Mouse (Mus musculus): ENCODE measurements around the gene Decr2.

Decr2 gene

DNA sequence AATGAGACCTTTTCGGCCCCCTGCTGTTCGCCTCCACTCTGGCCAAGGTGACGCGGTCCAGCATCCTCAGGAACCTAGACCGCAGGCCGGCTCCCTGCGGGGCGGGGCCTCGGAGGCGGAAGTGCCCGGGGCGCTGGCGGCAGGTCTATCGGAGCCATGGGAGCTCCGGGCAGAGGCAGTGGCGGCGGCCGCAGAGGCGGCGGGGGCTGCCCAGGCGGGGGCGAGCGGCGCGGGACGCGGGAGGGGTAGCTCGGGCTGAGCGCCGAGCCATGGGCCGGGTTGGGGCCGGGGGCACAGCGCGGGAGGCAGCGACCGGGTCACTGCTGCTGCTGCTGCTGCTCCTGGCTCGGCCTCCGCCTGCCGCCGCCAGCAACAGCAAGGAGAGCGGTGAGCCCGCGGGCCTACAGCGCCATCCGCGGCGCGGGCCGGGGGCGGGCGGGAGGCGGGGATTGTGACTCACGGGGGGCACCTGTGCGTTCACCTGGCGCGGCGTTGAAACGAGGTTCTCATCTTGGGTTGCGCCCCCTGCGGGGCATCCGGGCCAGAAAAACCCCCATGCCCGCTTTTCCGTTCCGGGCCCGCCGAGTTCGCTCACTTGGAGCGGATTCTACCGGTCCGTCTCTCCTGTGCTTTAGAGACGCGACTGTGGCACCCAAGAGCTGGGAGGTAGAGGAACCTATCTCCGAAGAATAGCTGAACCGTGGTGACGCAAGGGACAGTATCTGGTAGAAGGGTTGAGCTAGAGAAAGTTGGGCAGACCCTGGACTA lies 23.2 kb upstream of the Decr2 start, which contains the start of gene Tmem8:
Gene Tmem8 (plus strand): TSS at position 119 of the 768 bp plus-strand sequence.
- DNase-seq (ENCODE audit: low read depth, low spot score): peak; percentile 62

DNA sequence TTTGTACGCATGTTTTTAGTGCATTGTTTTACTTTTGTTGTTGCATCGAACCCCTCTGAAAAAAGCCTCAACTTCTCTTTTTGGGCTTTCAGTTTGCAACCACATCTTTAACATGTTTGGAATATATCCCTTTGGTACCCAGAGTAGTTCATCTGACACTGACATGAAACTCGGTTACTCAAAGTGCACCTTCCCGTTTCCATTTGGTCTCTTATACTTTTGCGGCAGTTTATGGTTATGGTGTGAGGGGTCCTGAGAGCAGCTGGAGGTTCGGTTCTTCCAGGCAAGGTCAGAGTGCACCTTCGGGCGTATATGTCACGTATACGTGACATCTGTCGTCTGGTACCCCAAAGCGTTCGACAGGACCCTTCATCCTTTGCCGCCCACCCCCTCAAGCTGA lies 22.6 kb upstream of the Decr2 start:
- no peak for DNase-seq (ENCODE audit: low read depth, low spot score)

DNA sequence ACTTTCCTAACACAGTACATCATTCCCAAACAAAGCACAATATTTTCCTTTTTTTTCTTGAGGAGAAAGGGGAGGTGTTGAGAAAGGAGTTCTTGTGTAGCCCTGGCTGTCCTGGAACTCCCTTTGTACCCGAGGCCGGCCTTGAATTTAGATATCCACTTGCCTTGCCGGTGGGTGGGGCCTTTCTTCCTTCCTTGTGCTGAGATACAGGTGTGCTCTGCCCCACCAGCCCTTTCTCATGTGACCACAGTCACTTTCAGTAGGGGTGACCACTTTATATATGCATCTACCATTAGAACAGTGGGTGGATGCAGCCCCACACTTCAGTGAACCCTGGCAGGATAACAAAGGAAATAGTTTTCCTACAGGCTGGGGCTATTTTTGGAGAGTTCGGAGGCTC lies 21.6 kb upstream of the Decr2 start:
- no peak for DNase-seq (ENCODE audit: low read depth, low spot score)

DNA sequence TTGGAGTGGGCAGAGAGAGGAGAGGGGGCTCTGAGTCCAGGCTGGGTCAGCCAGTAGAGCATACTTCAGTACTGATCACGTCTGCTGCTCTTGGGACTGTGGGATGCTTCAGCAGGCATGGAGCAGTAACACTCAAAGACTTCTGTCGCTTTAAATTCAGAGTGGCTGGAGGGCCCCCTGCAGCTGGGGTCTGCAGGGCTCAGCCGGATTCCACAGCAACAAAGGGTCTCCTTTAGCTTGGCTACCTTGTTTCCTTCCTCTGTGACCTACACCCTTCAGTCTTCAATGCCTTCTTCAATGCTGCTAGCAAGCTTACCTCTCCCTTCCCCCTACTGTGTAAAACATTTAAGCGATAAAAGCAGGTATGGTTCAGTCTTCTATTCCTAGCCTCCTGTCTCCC lies 20.9 kb upstream of the Decr2 start:
- no peak for DNase-seq (ENCODE audit: low read depth, low spot score)

DNA sequence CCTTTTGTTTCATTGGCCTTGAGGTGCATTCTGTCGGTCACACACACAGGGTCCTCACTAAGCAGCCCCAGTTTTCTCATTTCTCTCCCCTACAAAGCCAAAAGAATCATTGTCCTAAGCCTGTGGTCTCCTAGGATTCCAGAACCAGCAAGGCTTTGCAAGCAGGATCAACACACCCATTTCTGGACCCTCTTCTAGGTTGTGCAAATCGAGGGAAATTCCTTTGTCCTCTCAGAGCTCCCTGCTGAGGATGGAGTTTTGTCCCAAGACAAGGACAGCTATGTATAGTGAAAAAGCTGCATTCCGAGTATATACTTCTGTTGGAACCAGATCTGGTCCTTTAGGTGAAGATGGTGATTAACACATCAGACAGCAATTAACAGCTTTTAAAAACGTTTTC lies 20.0 kb upstream of the Decr2 start:
- no peak for DNase-seq (ENCODE audit: low read depth, low spot score)

DNA sequence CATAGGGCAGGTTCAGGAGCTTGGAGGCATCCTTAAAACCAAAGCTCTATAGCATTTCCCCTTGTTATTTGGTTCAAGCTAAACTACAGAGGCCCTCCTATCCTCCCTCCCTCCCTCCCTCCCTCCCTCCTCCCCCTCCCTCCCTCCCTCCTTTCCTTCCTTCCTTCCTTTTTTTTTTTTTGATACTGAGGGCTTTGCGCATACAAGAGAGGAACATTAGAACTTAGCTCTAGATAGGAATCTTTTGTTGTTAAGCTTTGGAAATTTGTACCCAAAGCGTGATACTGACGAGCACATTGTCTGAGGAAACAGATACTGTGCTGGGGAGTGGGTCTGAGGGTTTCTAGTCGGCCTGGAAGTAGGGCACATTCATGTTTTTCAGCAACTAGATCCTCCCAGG lies 15.5 kb upstream of the Decr2 start:
- no peak for DNase-seq (ENCODE audit: low read depth, low spot score)

DNA sequence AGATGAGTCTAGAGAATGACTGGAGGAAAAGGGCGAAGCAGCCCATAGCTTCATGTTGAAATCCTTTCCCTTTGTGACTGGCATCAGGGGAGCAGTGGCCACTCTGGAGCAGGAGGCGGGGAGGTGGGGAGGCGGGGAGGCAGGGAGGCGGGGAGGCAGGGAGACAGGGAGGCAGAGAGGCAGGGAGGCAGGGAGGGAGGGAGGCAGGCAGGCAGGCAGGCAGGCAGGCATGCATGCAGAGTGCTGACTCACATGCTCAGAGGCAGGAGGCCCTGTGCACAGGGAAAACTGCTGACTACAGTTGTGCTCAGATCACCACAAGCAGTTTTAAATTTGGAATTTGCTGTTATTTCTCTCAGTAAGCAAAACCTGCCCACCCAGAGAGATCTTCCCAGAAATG lies 11.3 kb upstream of the Decr2 start:
- DNase-seq (ENCODE audit: low read depth, low spot score): peak; percentile 86

DNA sequence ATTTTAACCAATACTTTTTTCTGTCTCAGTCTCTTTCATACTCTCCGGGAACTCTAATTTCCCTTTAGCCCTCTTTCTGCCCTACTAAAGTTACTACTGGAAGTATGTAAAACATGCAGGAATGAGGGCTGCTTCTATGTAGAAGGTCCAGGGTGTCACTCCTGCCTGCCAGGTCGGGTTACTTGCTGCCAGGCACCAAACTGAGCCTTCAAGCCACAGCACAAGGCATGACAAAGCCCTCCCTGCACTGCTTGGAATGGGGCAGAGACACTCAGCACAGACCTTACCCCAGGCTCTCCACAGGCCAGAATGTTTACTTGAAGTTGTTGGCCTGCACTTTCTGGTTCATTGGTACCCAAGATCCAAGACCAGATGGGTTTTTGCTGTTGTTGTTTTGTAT lies 10.0 kb upstream of the Decr2 start:
- DNase-seq (ENCODE audit: low read depth, low spot score): no peak

DNA sequence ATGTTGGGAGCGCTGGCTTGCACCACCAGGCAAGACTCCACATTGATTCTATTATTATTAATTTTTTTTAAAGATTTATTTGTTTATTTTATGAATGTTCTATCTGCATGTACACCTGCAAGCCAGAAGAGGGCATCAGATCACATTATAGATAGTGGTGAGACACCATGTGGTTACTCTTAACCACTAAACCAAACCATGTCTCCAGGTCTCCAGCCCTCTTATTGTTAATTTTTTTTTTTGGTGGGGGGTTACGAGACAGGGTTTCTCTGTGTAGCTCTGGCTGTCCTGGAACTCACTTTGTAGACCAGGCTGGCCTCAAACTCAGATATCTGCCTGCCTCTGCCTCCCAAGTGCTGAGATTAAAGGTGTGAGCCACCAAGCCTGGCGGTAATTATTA lies 9.2 kb upstream of the Decr2 start:
- DNase-seq (ENCODE audit: low read depth, low spot score): peak; percentile 69

DNA sequence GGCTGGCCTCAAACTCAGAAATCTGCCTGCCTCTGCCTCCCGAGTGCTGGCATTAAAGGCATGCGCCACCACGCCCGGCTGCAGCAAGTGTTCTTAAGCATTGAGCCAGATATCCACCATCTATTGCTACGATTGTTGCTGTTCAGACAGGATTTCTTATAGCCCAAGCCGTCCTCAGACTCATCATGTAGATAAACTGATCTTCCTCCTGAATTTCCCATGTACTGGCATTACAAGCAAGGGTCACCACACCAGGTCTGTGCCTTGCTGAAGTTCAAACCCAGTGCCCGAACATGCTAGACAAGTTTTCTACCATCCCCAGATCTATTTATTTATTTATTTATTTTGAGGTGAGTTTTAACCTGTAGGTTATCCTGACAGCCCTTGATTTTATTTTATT lies 8.3 kb upstream of the Decr2 start:
- DNase-seq (ENCODE audit: low read depth, low spot score): no peak

DNA sequence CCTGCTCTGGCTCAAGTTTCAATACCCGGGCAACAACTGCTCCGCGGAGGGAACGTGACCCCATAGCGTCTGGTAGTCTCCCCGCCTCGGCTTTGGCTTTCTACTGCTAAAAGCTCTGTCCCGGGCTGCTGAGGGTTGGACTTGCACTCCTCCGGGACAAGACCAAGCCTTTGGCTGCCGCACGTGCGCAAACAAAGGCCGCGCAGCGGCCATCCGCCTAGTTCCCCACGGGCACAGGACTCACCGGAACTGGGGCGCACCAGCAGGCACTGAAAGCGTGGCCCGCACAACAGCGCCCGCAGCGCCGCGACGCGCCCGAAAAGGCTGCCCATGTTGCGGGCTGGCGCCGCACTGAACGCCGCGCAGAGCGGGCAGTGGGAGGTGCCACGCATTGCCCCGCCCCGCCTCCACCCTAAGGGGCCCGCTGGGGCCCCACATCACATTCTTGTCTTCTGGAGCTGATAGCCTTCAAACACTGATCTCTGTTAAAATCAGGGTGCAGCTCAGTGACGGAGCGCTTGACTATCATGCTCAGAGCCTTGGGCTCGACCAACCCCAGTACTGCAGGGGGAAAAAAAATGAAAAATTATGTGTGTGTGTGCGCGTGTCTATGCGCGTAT lies 5.1 kb upstream of the Decr2 start, which contains the start of gene Nme4:
Gene Nme4 (minus strand): TSS at position 482 of the 620 bp plus-strand sequence.
- peak; percentile 35 for DNase-seq (ENCODE audit: low read depth, low spot score)

DNA sequence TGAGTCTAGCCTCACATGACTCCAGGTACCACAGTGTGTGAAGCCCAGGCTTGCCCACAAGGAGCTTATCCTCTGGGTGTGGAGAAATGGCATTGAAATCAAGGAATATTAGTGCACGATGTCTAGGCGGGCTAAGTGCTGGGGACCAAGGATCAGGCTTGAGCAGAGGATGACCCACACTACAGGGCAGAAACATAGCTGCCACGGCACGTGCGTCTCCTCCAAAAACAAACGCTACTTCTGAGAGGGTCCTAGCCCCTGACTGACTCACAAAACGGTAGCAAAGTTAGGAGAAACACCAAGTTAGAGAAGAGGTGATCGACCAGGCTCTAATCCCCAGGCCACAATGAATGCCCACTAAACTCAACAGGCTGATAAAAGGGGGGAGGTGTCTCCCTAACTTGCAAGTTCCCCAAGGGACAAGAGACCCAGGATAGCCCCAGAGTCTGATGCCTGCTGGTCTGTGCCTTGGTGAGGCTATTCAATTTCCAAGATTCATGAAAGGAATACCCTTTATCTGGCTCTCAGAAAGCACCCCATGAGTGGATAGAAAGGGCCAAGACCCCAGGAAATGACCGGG lies 4.5 kb upstream of the Decr2 start:
- no peak for DNase-seq (ENCODE audit: low read depth, low spot score)

DNA sequence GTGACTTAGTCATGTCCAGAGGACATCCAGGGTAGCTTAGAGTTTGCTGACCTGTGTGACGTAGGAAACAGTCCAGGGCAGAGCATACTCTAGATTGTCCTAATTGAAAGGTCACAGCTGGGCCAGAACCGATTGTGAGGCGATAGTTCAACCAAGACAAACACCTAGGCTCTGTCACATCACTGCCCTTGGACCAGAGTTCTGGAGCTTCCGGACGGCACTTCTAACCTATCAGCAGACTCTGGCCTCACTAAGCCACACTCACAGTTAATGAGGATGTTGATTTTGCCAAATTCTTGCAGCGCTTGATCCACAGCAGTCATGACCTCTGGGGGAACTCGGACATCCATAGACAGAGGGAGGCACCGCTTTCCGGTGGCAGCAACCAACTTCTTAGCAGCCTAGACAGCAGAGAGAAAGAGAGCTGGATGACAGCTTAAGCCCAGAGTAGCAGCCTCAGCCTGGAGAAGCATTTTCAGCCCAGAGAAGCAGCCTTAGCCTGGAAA lies 3.0 kb downstream of the Decr2 start:
- no peak for DNase-seq (ENCODE audit: low read depth, low spot score)

DNA sequence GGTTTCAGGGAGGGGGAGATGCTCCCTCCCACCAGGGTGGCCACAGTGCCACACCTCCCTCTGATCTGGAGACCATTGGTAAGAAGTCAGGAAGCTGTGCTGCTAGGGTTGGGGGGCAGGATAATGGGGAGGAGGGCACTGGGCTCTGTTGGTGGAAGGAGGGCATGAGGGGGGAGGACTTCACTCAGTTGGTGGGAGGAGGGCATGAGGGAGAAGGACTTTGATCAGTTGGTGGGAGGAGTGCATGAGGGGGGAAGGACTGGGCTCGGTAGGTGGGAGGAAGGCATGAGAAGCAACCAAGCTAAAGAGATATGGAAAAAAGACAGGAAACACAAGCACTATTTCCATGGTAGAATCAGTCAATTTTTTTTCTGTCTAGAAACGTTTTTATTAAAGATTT lies 9.3 kb downstream of the Decr2 start:
- no peak for DNase-seq (ENCODE audit: low read depth, low spot score)

DNA sequence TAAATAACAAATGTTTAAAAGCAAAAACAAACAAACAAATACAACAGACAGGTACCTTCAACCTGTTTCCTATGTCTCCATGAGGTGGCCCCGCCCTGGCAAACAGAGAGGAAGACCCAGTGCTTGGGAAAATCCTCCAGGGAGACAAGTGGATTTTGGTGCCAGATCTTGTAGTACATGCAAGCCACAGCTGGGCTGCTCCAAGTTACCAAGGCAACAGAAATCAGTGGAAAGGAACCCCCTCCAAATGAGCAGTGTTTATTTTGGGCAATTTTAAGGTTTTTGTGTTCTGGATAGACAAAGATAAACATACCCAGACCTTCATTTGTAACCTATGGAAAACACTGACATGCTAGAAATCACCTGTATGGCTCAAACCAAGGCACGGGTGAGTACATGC lies 11.3 kb downstream of the Decr2 start:
- DNase-seq (ENCODE audit: low read depth, low spot score): no peak

DNA sequence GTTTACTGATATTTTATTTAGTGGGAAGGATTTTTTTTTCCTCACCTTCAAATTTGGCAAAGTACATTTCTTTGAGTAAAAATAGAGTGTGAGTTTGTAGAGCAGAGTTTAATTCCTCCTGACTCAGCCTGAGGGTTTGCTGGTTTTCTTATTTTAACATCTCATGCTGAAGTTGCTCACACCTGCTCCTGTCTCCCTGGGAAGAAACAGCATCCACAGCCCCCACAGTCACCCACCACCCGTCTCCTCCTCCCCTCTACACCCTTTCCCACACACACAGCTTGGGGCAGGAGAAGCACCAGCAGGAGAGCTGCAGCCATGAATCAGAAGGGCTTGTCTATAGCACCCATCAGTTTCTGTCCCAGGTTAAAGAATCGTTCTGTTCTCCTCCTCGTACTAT lies 14.9 kb downstream of the Decr2 start:
- DNase-seq (ENCODE audit: low read depth, low spot score): no peak

DNA sequence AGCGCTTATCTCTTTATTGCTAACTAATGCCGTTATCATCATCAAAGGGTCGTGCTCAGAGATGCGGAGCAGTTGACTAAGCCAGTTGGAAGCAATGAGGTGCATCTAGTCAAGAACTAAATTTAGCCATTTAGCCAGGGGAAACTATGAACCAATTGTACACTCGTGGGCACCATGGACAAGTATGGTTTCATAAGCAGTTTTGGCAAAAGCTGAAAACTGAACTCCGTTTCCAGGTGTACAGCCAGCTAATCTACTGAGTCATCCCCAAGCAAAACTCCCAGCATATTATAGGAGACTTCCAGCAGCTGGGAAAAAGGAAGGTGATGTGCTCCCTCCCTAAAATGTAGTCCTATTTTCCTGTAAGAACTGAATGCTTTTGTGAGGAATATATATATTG lies 20.0 kb downstream of the Decr2 start:
- DNase-seq (ENCODE audit: low read depth, low spot score): no peak

DNA sequence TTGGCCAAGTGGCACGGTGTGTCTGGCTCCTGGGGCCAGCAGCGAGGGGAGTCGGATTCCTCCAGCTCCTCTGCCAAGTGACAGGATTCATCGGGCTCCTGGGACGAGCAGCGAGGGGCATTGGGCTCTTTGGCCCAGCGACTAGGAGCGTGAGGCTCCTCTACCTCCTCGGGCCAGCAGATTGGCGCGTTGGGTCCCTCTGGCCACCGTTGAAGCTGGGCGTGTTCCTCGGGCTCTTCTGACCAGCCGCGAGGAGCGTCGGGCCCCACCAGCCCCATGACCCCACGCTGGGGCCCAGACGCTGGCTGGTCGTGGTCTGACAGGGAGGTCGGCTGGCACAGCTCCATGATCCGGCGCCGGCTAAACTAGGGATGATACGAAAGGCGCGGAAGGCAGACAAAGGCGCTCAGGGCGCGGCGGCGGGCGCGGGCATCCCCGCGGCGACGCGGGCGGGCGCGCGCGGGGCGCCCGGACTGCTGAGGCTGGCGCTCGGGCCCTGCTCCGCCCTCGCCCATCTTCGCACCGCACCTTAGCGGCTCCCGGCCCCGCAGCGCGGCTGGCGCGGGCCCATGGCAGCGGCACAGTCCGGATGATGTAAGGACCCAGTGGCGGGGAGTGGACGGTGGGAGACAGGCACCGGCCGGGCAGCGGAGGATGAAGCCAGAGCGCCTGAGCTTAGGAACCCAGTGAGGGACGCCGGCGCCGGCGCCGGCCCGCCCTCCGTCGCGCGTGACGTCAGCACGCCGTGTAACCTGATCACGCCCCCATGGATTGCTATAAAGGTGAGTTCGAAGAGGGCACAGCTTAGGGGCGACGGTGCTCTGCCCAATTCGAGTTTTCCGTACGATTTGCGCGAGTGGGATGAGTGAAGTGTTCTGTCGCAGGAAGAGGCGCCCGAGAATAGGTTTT lies 21.1 kb downstream of the Decr2 start, which contains the start of gene Rab11fip3:
Gene Rab11fip3 (minus strand): TSS at position 725 of the 909 bp plus-strand sequence.
- peak; percentile 84 for DNase-seq (ENCODE audit: low read depth, low spot score)

DNA sequence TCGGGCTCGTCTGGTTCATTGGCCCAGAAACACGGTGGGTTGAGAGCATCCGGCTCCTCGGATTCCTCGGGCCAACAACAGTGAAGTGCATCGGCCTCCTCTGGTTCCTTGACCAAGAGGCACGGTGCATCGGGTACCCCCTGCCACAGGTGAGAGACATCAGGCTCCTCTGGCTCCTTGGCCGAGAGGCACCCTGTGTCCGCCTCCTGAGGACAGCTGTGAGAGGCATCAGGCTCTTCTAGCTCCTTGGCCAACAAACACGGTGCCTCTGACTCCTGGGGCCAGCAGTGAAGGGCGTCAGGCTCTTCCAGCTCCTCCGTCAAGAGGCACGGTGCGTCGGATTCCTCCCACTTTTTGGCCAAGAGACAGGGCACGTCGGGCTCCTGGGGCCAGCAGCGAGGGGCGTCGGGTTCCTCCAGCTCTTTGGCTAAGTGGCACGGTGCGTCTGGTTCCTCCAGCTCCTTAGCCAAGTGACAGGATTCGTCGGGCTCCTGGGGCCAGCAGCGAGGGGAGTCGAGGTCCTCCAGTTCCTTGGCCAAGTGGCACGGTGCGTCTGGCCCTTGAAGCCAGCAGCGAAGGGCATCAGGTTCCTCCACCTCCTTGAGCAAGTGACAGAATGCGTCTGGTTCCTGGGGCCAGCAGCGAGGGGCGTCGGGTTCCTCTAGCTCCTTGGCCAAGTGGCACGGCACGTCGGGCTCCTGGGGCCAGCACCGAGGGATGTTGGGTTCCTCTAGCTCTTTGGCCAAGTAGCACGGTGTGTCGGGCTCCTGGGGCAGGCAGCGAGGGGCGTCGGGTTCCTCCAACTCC lies 21.9 kb downstream of the Decr2 start:
- DNase-seq (ENCODE audit: low read depth, low spot score): no peak

DNA sequence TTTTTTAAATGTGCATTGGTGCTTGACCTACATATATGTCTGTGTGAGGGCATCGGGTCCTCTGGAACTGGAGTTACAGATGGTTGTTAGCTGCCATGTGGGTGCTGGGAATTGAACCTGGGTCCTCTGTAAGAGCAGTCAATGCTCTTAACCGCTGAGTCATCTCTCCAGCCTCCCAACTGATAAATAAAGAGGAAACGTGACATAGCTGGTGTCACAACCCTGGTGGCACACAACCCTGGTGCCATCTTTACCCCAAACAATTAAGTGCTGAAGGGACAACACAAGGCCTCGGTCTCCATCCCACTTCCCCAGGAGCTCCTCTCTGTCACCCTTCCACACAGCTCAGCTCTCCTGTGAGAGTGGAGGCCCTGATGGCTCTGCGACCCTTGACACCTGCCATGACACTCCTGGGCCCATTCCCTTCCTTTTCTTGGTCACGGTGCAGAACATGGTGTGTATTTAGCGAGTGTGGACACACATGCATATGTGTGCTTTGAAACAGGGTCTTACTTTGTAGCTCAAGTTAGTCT lies 23.6 kb downstream of the Decr2 start:
- DNase-seq (ENCODE audit: low read depth, low spot score): no peak

DNA sequence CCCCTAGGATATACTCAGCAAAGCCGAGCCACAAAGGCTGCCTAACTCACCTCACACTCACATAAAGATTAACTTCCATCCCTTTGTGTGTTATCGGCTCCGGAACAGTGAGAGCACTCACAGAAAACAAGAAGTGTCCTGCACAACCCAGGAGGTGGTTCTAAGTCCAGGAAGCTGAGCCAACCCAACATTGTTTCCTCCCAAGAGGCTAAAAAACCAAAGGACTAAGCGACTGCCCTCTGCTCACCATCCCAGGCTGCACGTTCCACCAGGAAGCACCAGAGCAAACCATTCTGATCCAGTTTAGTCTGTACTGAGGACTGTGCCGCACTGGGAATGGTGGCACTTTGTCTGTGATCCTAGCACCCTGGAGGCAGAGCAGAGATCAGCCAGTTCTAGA lies 25.2 kb downstream of the Decr2 start:
- no peak for DNase-seq (ENCODE audit: low read depth, low spot score)

All from 3T3-L1 (cell line).